Mouse (Mus musculus) midbrain, embryonic 11.5 days (tissue): ENCODE results near the gene Noct. TPM values are rescaled to one million over a fixed set of nuclear protein-coding genes. Genes with fewer than 3 reads are reported as not detected.
"Not testable (repeated sequence)": the region's sequence is repeated elsewhere in the genome, so short reads cannot be mapped to it uniquely, and the experiment has no call there.

Experiments used
- ATAC-seq: fragments of 200-750 bp; cut with Nextera tagmentation; 2 replicates; pipeline ENCODE4 v1.8.0; 2017; ENCODE audit warnings: moderate TSS enrichment, moderate library complexity; ENCODE audit not compliant: low FRiP score
- DNase-seq: peaks from one replicate; pipeline ENCODE4 v3.0.0; 2015; ENCODE audit warnings: low spot score; ENCODE audit errors: missing footprints
- H3K27ac ChIP-seq: fragments of 300-500 bp; sonication (generic); 2 replicates; pipeline ENCODE4 v1.5.1; 2014; ENCODE audit warnings: low read depth, low read length
- H3K27me3 ChIP-seq: fragments of 300-500 bp; sonication (generic); 2 replicates; pipeline ENCODE4 v1.6.1; 2014; ENCODE audit warnings: mild to moderate bottlenecking, low read length, moderate library complexity, mixed read lengths; ENCODE audit not compliant: control insufficient read depth, insufficient read depth
- H3K36me3 ChIP-seq: fragments of 300-500 bp; sonication (generic); 2 replicates; pipeline ENCODE4 v1.6.1; 2014; ENCODE audit warnings: mild to moderate bottlenecking, low read length, moderate library complexity, mixed read lengths; ENCODE audit not compliant: control insufficient read depth, insufficient read depth
- H3K4me1 ChIP-seq: fragments of 300-500 bp; sonication (generic); 2 replicates; pipeline ENCODE4 v1.6.1; 2014; ENCODE audit warnings: low read length; ENCODE audit not compliant: control insufficient read depth, insufficient read depth
- H3K4me2 ChIP-seq: fragments of 300-500 bp; sonication (generic); 2 replicates; pipeline ENCODE4 v1.6.1; 2014; ENCODE audit warnings: mild to moderate bottlenecking, moderate library complexity
- H3K4me3 ChIP-seq: fragments of 300-500 bp; sonication (generic); 2 replicates; pipeline ENCODE4 v1.5.1; 2014; ENCODE audit warnings: low read depth, low read length
- H3K9ac ChIP-seq: fragments of 300-500 bp; sonication (generic); 2 replicates; pipeline ENCODE4 v1.6.1; 2014; ENCODE audit warnings: low read length
- H3K9me3 ChIP-seq: fragments of 300-500 bp; sonication (generic); 2 replicates; pipeline ENCODE4 v1.6.1; 2016; ENCODE audit warnings: low read length; ENCODE audit not compliant: control insufficient read depth
- WGBS: fragments of 180-500 bp; shearing (Covaris S2); extraction: QIAGEN DNeasy Blood & Tissue Kit; methylation state at CpG from one replicate; pipeline ENCODE4 v1.1.7; 2014; 5-methylcytosine and 5-hydroxymethylcytosine counted together
- polyA plus RNA-seq: library from polyadenylated mRNA; unstranded; fragments of >200 nt; fragmentation: Nextera tagmentation; extraction: Ambion mirVana; gene quantifications from 2 replicates; pipeline ENCODE4 v1.2.1, GENCODE M21; 2014

Noct gene
- polyA plus RNA-seq, 1 experiment from 2014 or later: 12.9 TPM

DNA sequence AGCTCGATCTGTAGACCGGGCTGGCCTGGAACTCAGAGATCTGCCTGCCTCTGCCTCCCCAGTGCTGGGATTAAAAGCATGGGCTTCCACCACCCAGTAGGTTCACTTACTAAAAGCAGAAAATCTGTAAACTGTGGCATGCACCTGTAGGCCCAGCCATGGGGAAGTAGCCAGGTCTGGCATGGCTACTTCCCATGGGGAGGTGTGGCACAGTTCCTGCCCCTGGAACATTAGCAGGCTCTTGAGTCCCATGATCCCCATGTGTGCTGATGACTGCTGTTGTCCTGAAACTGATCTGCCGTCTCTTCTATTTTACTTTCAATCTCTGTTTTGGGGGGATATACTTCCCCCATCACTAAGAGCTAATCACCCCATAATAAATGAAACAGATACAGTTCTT, 11.1 kb upstream of the Noct start:
- no peak for ATAC-seq
- Histone ChIP-seq H3K9me3 (no peaks in the 10 kb centered on the region), H3K27me3 (no peaks in the 10 kb centered on the region), H3K27ac (no peak overlapping the region), H3K4me3 (no peak overlapping the region), H3K36me3 (no peaks in the 10 kb centered on the region), H3K9ac (no peak overlapping the region), H3K4me2 (no peak overlapping the region), H3K4me1 (no peaks in the 10 kb centered on the region)
- 90% methylated on average over 3 of the region's 3 CpGs for WGBS
- no peak for DNase-seq

- Histone ChIP-seq H3K27me3 (no peaks in the 10 kb centered on the region), H3K9me3 (no peaks in the 10 kb centered on the region), H3K36me3 (no peaks in the 10 kb centered on the region), H3K4me2 (no peak overlapping the region), H3K4me3 (no peak overlapping the region), H3K4me1 (no peaks in the 10 kb centered on the region), H3K27ac (no peak overlapping the region), H3K9ac (no peak overlapping the region)
- DNase-seq (no peak), ATAC-seq (no peak)
- 91% methylated on average over 6 of the region's 6 CpGs for WGBS
Observed at GRCm38 (mm10) chr3:51215681-51216080, 8.6 kb upstream of the Noct start.

- not testable (repeated sequence) for H3K27me3 ChIP-seq, ATAC-seq, H3K9me3 ChIP-seq, H3K36me3 ChIP-seq, H3K9ac ChIP-seq, H3K4me2 ChIP-seq, H3K27ac ChIP-seq, H3K4me3 ChIP-seq, H3K4me1 ChIP-seq, DNase-seq
- WGBS: 77% methylated on average over 5 of the region's 10 CpGs
Observed at GRCm38 (mm10) chr3:51216351-51216750, 7.9 kb upstream of the Noct start.

DNA sequence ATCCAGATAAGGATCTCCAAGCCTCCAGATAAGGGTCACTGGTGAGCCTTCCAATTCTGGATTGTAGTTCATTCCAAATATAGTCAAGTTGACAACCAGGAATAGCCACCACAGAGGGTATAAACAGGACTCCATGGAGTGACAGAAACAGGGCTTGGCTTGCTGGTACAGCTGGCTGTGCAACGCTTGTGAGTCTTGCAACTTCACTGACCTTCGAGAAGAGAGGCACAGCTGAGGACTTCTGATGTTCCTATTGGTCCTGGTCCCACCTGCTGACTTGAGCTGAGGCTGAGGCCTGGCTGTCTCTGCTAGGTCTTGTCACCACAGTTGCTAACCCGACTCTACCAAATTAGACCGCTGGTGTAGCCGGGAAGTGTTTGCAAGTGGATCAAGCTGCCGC, 5.9 kb upstream of the Noct start:
- not testable (repeated sequence) for H3K9ac ChIP-seq, H3K36me3 ChIP-seq, H3K27me3 ChIP-seq, H3K4me2 ChIP-seq, DNase-seq, H3K27ac ChIP-seq, H3K4me3 ChIP-seq, ATAC-seq, H3K4me1 ChIP-seq, H3K9me3 ChIP-seq
- WGBS: 91% methylated on average over 6 of the region's 6 CpGs

- ATAC-seq (no peak), DNase-seq (no peak)
- peaks cover 4% of the 10 kb centered on the region; the same call in 1 of the 2 replicates for H3K4me1 ChIP-seq
- no peak overlapping the region for H3K27ac ChIP-seq
- no peak overlapping the region for H3K4me3 ChIP-seq
- H3K9ac ChIP-seq: no peak overlapping the region
- 88% methylated on average over 5 of the region's 5 CpGs for WGBS
- H3K9me3 ChIP-seq: no peaks in the 10 kb centered on the region
- H3K27me3 ChIP-seq: no peaks in the 10 kb centered on the region
- no peaks in the 10 kb centered on the region for H3K36me3 ChIP-seq
- no peak overlapping the region for H3K4me2 ChIP-seq
Observed at GRCm38 (mm10) chr3:51219213-51219612, 5.0 kb upstream of the Noct start.

DNA sequence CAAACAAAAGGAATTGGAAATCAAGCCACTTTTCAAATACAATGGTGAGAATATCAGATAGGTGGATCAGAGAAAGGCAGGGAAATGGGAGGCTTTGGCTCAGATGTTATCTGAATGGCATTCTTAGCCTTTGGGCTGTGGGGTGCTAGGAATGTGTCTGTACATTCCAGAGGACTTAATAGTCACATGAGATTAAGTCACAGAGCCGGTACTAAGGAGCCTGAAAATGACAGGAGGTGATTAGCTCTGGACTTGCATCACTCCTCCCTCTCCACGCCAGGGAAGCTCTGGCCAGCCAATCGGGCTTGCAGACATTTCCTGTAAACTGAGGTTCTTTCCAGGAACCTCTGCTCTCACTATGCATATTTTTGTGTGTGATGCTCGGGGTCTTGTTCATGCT, 3.4 kb upstream of the Noct start:
- no peak for DNase-seq
- no peak overlapping the region for H3K9ac ChIP-seq
- no peaks in the 10 kb centered on the region for H3K9me3 ChIP-seq
- no peak overlapping the region for H3K27ac ChIP-seq
- H3K36me3 ChIP-seq: no peaks in the 10 kb centered on the region
- H3K4me3 ChIP-seq: no peak overlapping the region
- 42% methylated on average over 4 of the region's 4 CpGs for WGBS
- ATAC-seq: no peak
- no peak overlapping the region for H3K4me2 ChIP-seq
- H3K27me3 ChIP-seq: no peaks in the 10 kb centered on the region
- H3K4me1 ChIP-seq: peaks cover 4% of the 10 kb centered on the region; the same call in 1 of the 2 replicates

GRCm38 (mm10) chr3:51221847-51222246, 2.4 kb upstream of the Noct start:
- ATAC-seq: no peak
- WGBS: 85% methylated on average over 8 of the region's 8 CpGs
- no peak for DNase-seq
- peaks cover 4% of the 10 kb centered on the region; the same call in 1 of the 2 replicates for H3K4me1 ChIP-seq
- no peaks in the 10 kb centered on the region for H3K9me3 ChIP-seq
- no peak overlapping the region for H3K4me2 ChIP-seq
- no peaks in the 10 kb centered on the region for H3K27me3 ChIP-seq
- no peaks in the 10 kb centered on the region for H3K36me3 ChIP-seq
- no peak overlapping the region for H3K27ac ChIP-seq
- no peak overlapping the region for H3K9ac ChIP-seq
- H3K4me3 ChIP-seq: no peak overlapping the region

GRCm38 (mm10) chr3:51222302-51222701, 1.9 kb upstream of the Noct start:
- ATAC-seq: no peak
- H3K27me3 ChIP-seq: no peaks in the 10 kb centered on the region
- DNase-seq: no peak
- 90% methylated on average over 6 of the region's 6 CpGs for WGBS
- H3K4me1 ChIP-seq: peaks cover 4% of the 10 kb centered on the region; the same call in 1 of the 2 replicates
- no peak overlapping the region for H3K4me2 ChIP-seq
- no peak overlapping the region for H3K27ac ChIP-seq
- H3K4me3 ChIP-seq: no peak overlapping the region
- H3K9me3 ChIP-seq: no peaks in the 10 kb centered on the region
- H3K36me3 ChIP-seq: no peaks in the 10 kb centered on the region
- H3K9ac ChIP-seq: no peak overlapping the region

- H3K4me3 ChIP-seq: no peak overlapping the region
Observed at GRCm38 (mm10) chr3:51222834-51223460, 1.3 kb upstream of the Noct start.

More at GRCm38 (mm10) chr3:51222834-51223460, 1.3 kb upstream of the Noct start:
- Histone ChIP-seq H3K9ac (no peak overlapping the region), H3K4me2 (no peak overlapping the region), H3K9me3 (no peaks in the 10 kb centered on the region), H3K4me1 (peaks cover 4% of the 10 kb centered on the region; the same call in 1 of the 2 replicates), H3K36me3 (no peaks in the 10 kb centered on the region), H3K27ac (no peak overlapping the region), H3K27me3 (no peaks in the 10 kb centered on the region)
- DNase-seq (no peak), ATAC-seq (no peak)
- 64% methylated on average over 10 of the region's 10 CpGs for WGBS
